Mouse (Mus musculus): ENCODE results near the gene Nwd2. TPM values are rescaled to one million over a fixed set of nuclear protein-coding genes. Genes with fewer than 3 reads are reported as not detected.

Gene Nwd2
- polyA plus RNA-seq (2012; ENCODE audit: insufficient read depth, insufficient read length, missing spikeins), result not detected in 2 replicates

DNA sequence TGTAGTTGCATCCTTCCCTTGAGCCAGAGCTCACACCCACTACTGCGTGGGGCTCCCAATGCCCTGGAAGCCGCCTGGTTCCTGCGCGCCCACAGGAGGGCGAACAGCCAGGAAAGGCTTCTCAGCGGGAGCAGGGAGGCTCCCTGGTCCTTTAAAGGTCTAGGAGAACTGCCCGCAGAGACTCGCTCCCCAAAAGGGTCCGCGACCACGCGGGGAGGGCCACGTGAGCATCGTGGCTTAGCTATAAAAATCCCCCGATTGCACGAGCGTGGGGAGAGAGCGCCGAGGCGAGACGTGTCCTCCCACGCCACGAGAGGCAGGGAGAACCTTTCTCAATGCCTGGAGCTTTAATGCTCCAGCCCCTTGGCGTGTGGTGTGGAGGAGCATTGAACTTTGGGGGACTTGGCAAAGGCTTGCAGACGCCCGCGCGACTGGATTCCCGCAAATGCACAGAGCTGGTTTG, at the start of gene Nwd2:
Gene Nwd2, plus strand, starts transcription at position 33 of the 463 bp plus-strand sequence.
- no peak within 1 kb of the TSS for H3K4me3 ChIP-seq (ENCODE audit: insufficient read depth, low read depth, low read length)
- no peak within 1 kb of the TSS for H3K27ac ChIP-seq (replicated peaks; ENCODE audit: low read depth, low read length)
- H3K4me1 ChIP-seq (ENCODE audit: control insufficient read depth, insufficient read depth, insufficient read length, low read length), result no peaks in the 10 kb centered on the region; the same call in 1 of the 2 replicates

- no peak overlapping the region for H3K27ac ChIP-seq (replicated peaks; ENCODE audit: low read depth, low read length)
- no peaks in the 10 kb centered on the region for H3K4me1 ChIP-seq (ENCODE audit: control insufficient read depth, insufficient read depth, insufficient read length, low read length)
- H3K4me3 ChIP-seq (ENCODE audit: insufficient read depth, low read depth, low read length), result no peak overlapping the region
Observed at GRCm38 (mm10) chr5:63607447-63607846, 41.5 kb upstream of the Nwd2 start.

GRCm38 (mm10) chr5:63616792-63617668, 31.9 kb upstream of the Nwd2 start:
- Histone ChIP-seq H3K4me3 (ENCODE audit: insufficient read depth, low read depth, low read length) (no peak overlapping the region), H3K4me1 (ENCODE audit: control insufficient read depth, insufficient read depth, insufficient read length, low read length) (no peaks in the 10 kb centered on the region), H3K27ac (replicated peaks; ENCODE audit: low read depth, low read length) (no peak overlapping the region)

DNA sequence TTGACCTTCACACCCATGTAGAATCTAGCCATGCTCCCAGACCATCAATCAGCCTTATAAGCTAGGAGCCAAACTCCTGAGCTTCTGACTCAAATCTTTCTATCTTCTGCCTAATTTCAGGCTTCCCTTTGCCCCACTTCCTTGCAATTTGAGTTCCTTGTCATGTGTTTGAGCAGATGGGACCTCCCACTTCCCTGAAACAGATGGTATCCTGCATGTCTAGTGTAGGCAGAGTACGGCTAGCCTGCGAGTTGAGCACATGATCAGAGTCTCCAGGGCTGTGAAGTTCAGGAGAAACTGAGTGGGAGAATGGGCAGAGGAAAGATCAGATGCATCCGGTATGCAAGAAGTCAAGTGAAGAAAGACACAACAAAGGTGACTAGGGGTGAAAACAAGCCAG, 24.8 kb upstream of the Nwd2 start:
- Histone ChIP-seq H3K4me3 (ENCODE audit: insufficient read depth, low read depth, low read length) (no peak overlapping the region), H3K27ac (replicated peaks; ENCODE audit: low read depth, low read length) (no peak overlapping the region), H3K4me1 (ENCODE audit: control insufficient read depth, insufficient read depth, insufficient read length, low read length) (no peaks in the 10 kb centered on the region)

DNA sequence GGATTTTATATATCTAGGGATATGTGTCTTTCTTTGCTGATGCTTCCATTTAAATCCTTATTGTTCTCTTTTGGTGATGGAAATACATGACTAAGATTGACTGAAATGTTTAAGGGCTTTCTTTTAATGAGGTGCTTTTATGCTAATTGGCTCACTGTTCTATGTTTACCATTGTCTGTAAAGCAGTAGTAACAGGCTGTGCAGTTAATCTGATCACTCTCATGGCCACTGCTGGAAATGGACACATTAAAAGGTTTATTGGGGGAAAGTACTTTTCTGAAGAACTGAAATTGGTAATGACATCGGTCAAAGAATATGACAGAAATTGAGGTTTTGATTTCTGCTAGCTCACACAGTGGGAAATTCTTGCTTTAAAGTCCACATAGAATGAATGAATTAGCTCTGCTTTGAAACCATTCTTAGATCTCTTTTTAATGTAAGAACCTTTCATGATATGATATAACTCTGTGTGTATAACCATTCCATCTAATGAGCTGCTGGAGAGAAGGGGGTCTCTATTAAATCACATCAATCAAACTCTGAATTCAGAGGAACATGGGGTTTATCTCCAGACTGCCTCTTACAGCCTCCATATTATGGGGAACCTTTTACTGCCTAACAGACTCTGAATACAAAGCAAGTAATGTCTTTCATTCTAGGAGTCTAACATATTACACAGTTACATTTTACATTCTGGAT, 20.9 kb upstream of the Nwd2 start:
- Histone ChIP-seq H3K4me1 (ENCODE audit: control insufficient read depth, insufficient read depth, insufficient read length, low read length) (no peaks in the 10 kb centered on the region), H3K4me3 (ENCODE audit: insufficient read depth, low read depth, low read length) (no peak overlapping the region), H3K27ac (replicated peaks; ENCODE audit: low read depth, low read length) (no peak overlapping the region)

DNA sequence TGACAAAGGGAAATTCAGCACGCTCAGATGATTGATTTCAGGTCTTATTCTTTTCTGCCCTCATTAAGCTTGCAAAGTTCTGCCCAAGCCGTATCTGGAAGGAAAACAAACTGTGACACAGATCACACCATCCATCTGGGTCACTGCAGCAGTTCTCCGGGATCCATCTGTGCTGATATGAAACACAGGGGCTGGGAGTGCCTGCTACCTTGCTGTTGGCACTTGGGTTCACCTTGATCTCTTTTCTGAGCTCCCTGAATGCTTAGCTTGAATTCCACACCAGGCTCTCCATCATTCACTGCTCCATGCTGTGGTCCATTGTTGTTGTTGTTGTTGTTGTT, 20.4 kb upstream of the Nwd2 start:
- Histone ChIP-seq H3K4me3 (ENCODE audit: insufficient read depth, low read depth, low read length) (no peak overlapping the region), H3K27ac (replicated peaks; ENCODE audit: low read depth, low read length) (no peak overlapping the region), H3K4me1 (ENCODE audit: control insufficient read depth, insufficient read depth, insufficient read length, low read length) (no peaks in the 10 kb centered on the region)

DNA sequence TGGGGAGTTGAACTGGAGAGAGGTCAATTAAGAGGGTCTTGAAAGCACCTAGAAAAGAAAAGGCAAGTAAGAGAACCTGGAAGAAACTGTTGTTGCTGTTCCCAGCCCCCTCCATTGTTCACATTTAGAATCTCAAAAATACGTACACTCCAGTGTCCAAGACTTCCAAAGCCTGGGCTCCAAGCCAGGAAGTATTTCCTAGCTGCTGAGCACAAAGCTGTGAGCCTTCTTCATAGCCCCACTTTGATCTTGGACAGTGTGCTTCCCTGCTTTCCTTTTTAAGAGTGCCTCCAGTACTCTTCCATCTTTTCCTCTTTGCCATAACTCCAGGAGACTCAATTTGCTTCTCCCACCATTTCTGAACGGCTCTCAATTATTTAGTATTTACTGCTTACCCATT, 14.3 kb upstream of the Nwd2 start:
- H3K4me1 ChIP-seq (ENCODE audit: control insufficient read depth, insufficient read depth, insufficient read length, low read length), result no peaks in the 10 kb centered on the region
- H3K4me3 ChIP-seq (ENCODE audit: insufficient read depth, low read depth, low read length), result no peak overlapping the region
- H3K27ac ChIP-seq (replicated peaks; ENCODE audit: low read depth, low read length), result no peak overlapping the region

DNA sequence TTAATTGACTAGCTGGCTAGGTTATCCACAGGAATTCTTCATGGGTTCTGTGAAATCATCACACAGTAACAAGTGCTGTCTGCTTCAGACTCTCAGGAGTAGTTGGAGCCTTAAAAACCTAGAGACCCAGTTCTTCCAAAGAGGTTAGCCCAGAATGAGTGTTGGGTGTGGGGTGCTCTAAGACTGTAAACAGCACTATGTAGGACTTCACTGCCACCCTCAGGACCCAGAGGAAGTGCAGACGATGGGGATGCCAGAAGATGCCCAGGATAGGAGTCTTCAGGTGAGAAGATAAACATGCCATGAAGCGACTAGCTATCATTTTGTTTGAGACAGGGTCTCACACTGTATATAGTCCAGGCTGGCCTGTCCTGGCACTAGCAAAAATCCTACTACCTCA, 715 bp upstream of the Nwd2 start:
- H3K4me3 ChIP-seq (ENCODE audit: insufficient read depth, low read depth, low read length), result no peak overlapping the region
- no peak overlapping the region for H3K27ac ChIP-seq (replicated peaks; ENCODE audit: low read depth, low read length)
- no peaks in the 10 kb centered on the region; the same call in 1 of the 2 replicates for H3K4me1 ChIP-seq (ENCODE audit: control insufficient read depth, insufficient read depth, insufficient read length, low read length)

DNA sequence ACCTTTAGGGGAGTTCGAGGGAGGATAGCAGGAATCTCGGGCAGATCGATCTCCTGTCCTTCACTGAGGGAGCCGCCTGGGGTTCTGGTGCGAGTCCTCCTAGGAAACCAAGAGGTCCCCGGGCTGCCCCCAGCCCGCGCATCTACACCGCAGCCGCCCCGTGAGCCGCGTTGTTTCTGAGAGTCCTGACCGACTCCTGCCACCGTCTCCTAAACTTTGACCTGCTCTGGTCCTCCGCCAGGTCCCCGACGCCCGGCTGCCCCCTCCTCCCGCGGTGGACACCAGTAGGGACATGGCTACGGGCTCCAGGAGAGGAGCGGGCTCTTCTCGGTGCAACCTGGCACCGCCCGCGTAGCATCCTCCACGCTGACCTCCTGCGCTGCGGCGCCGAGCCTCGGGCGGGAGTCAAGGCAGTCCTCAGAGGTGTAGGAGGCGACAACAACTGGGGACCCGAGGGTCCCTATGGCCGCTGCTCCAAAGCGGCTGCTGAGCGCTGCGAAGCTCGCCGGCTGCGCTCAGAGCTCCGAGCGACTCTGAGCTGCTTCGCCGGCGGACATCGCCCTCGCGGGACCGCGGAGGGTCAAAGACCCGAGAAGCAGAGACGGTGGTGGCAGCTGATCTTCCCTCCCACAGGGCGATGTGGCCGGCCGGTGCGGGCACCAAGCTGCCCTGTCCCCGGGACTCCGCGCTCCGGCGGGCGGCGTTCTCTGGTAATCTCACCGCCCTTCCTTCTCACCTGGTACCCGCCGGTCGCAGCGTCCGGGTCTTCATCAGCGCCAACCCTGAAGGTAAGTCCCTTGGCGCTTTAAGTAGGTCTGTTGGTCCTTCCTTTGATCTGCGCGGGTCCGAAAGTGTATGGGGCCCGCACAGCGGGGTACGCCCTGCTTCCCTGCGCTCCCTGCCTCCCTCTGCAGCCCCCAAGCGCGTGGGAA, 897 bp downstream of the Nwd2 start:
- Histone ChIP-seq H3K4me3 (ENCODE audit: insufficient read depth, low read depth, low read length) (no peak overlapping the region), H3K4me1 (ENCODE audit: control insufficient read depth, insufficient read depth, insufficient read length, low read length) (no peaks in the 10 kb centered on the region; the same call in 1 of the 2 replicates)

DNA sequence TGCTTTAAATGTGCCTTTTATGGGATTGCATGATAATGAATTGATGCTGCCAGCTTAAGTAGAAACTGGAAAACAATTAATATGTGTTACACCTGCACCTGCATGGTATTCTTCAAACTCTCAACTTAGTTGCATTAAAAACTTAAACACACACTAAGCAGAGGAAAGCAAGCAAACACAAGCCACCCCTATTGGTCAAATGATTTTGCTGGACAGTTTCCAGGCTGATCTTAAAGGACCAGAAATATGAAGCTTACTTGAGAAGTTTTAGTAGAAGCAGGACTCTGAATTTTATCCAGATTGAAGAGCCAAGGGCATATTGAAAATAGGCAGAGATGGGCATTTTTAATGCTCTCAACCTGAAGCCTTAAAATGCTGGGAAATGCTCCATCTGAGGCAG, 2.9 kb downstream of the Nwd2 start:
- no peaks in the 10 kb centered on the region; the same call in 1 of the 2 replicates for H3K4me1 ChIP-seq (ENCODE audit: control insufficient read depth, insufficient read depth, insufficient read length, low read length)
- H3K4me3 ChIP-seq (ENCODE audit: insufficient read depth, low read depth, low read length), result no peak overlapping the region

More for the DNA sequence above, 897 bp downstream of the Nwd2 start:
- H3K27ac ChIP-seq (replicated peaks; ENCODE audit: low read depth, low read length), result no peak overlapping the region

GRCm38 (mm10) chr5:63652705-63653104, 3.8 kb downstream of the Nwd2 start:
- H3K4me1 ChIP-seq (ENCODE audit: control insufficient read depth, insufficient read depth, insufficient read length, low read length), result no peaks in the 10 kb centered on the region; the same call in 1 of the 2 replicates
- H3K27ac ChIP-seq (replicated peaks; ENCODE audit: low read depth, low read length), result no peak overlapping the region
- no peak overlapping the region for H3K4me3 ChIP-seq (ENCODE audit: insufficient read depth, low read depth, low read length)

More for the DNA sequence above, 2.9 kb downstream of the Nwd2 start:
- H3K27ac ChIP-seq (replicated peaks; ENCODE audit: low read depth, low read length), result no peak overlapping the region

GRCm38 (mm10) chr5:63666884-63667283, 18.0 kb downstream of the Nwd2 start:
- no peaks in the 10 kb centered on the region for H3K4me1 ChIP-seq (ENCODE audit: control insufficient read depth, insufficient read depth, insufficient read length, low read length)

DNA sequence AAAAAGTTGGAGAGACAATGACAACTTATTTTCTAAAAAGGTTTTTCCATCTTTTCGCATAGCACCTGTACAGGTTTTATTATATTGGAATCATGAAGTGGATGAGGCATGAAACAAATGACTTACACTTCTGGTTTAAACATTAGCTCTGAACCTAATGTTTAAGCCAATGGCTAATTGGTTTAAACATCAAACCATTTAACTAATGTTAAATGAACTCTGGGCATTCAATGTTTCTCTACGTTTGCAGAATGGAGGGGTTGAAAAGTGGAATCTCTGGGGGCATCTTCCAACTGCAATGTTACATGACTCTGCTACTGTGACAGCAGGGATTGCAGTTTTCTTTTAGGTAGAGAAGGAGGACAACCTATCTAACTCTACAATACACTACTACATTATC, 27.0 kb downstream of the Nwd2 start:
- Histone ChIP-seq H3K27ac (replicated peaks; ENCODE audit: low read depth, low read length) (no peak overlapping the region), H3K4me3 (ENCODE audit: insufficient read depth, low read depth, low read length) (no peak overlapping the region), H3K4me1 (ENCODE audit: control insufficient read depth, insufficient read depth, insufficient read length, low read length) (no peaks in the 10 kb centered on the region)

More at GRCm38 (mm10) chr5:63666884-63667283, 18.0 kb downstream of the Nwd2 start:
- no peak overlapping the region for H3K27ac ChIP-seq (replicated peaks; ENCODE audit: low read depth, low read length)
- no peak overlapping the region for H3K4me3 ChIP-seq (ENCODE audit: insufficient read depth, low read depth, low read length)

GRCm38 (mm10) chr5:63689084-63689483, 40.2 kb downstream of the Nwd2 start:
- H3K27ac ChIP-seq (replicated peaks; ENCODE audit: low read depth, low read length), result no peak overlapping the region
- no peak overlapping the region for H3K4me3 ChIP-seq (ENCODE audit: insufficient read depth, low read depth, low read length)
- no peaks in the 10 kb centered on the region for H3K4me1 ChIP-seq (ENCODE audit: control insufficient read depth, insufficient read depth, insufficient read length, low read length)

DNA sequence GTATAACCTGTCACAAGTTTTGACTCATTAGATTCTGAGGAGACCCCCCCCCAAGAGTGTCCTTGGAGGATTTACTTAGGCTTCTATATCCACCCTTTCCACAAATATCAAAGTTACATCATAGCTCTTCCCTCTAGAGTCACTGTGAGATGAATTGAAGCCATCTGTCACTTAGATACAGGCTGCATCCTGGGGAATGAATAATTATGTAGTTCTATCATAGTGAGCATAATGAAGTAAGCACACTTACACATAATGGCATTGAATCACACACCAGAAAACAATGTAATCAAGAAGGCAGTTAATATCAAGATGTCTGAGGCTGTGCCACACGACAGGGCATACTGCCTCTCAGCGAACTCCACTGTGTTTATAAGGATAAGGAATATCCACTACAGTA, 47.9 kb downstream of the Nwd2 start:
- H3K4me1 ChIP-seq (ENCODE audit: control insufficient read depth, insufficient read depth, insufficient read length, low read length), result no peaks in the 10 kb centered on the region
- no peak overlapping the region for H3K4me3 ChIP-seq (ENCODE audit: insufficient read depth, low read depth, low read length)
- H3K27ac ChIP-seq (replicated peaks; ENCODE audit: low read depth, low read length), result no peak overlapping the region

All from brown adipose tissue, adult 24 weeks (tissue).